Mouse (Mus musculus): ENCODE measurements around the gene Gm4836. TPM values are rescaled to one million over a fixed set of nuclear protein-coding genes. Genes with fewer than 3 reads are reported as not detected.
"Not testable (repeated sequence)": the region's sequence is repeated elsewhere in the genome, so short reads cannot be mapped to it uniquely, and the experiment has no call there.

Gene Gm4836
- polyA plus RNA-seq (2015; fragmentation: Nextera tagmentation; extraction: Ambion mirVana), result not detected in 2 replicates

- not testable (repeated sequence) for H3K36me3 ChIP-seq (ENCODE audit: control insufficient read depth, insufficient read depth, low read length); H3K4me2 ChIP-seq (ENCODE audit: low read length); H3K4me1 ChIP-seq (ENCODE audit: control insufficient read depth, insufficient read depth, low read length); H3K9ac ChIP-seq (ENCODE audit: low read depth, low read length); H3K27me3 ChIP-seq (ENCODE audit: control insufficient read depth, insufficient read depth, low read depth, low read length); ATAC-seq; H3K9me3 ChIP-seq (replicated peaks; ENCODE audit: control insufficient read depth, low read length, poor library complexity, severe bottlenecking); H3K4me3 ChIP-seq (ENCODE audit: low read depth, low read length); H3K27ac ChIP-seq (ENCODE audit: low read length)
- WGBS, result no CpG with 5 or more reads among the region's 6 CpGs
Measured at GRCm38 (mm10) chrX:28293532-28293931, at the start of gene Gm4836. Gene Gm4836, minus strand, starts transcription at chrX:28293632.
